Mouse (Mus musculus) frontal cortex, postnatal 36 days (tissue): Measurements from ENCODE around the gene Slc25a27.

Source experiments
- DNase-seq, 2 experiments: peaks; one replicate each; pipeline ENCODE4 v3.0.0; 2022; ENCODE audit warnings: low spot score in 2 of 2

Slc25a27 gene

DNA sequence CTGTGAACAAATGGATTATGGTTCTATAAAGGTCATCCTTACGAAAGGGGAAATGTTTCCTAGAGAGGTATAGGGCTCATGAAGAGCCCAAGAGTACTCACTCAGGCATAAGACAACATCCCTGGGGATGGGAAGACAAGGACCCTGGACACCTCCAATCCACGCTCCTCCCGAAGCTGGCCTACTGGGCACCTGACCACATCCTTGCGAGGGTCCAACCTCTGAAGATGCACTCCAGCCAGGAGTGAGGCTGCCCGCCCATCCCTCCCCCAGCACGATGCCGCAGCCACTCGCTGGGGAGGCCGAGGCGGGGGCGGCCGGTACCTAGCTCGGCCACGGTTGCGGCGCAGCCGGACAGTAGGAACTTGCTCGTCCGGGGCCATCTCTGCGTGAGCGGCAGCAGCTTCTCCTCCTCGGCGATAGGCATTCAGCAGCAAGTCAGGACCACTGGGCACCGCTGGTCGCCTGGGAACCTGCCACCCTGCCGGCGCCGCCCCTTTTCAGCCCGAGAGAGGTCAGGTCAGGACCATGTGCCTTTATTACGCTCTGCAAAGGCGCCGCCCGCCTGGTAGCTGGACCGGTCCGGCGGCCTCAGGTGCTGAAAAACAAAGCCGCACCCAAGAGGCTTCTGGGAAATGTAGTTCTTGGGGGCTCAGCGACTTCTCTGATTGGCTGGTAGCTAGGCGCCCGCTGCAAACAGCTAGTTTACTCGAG is at the start of gene Slc25a27:
Gene Slc25a27, minus strand, starts transcription at position 639 of the 714 bp plus-strand sequence.
- DNase-seq, result peak; percentile 80 to 91

DNA sequence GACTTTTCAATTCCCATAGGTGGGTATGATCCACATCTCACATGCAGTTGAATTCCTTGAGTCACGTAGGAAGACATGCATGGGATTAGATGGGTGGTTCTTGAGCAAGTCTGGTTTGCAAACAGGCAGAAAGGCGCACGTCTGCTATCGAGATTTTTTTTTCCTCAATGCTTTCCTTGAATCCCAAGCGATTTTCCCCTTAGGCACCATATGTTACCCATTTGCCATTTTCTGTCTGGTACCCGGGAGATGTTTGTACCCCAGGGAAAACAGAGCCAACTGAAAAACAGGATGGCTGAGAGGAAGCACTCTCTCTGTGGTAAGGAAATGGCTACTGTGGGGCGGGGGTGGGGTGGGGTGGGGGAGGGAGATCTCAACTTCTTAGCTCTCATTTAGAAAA is 49.6 kb upstream of the Slc25a27 start:
- no peak for DNase-seq

DNA sequence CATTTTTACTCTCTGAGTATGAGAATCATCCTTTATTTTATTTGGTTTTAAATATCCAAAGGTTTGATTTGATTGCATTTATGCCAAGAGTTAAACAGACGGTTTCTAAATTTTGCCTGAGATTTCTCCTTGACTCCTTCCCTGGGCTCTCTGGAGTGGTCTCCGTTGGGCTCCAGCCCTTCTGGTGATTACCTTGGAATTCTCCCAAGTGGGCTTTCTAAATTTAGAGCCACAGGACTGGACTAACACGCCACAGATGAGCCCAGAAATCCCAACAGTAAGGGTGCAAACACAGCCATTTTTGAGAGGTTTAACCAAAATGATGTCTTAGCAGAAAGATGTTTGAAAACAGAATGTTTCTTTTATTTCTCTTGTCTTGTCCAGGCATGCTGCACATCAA is 47.2 kb upstream of the Slc25a27 start:
- no peak for DNase-seq

DNA sequence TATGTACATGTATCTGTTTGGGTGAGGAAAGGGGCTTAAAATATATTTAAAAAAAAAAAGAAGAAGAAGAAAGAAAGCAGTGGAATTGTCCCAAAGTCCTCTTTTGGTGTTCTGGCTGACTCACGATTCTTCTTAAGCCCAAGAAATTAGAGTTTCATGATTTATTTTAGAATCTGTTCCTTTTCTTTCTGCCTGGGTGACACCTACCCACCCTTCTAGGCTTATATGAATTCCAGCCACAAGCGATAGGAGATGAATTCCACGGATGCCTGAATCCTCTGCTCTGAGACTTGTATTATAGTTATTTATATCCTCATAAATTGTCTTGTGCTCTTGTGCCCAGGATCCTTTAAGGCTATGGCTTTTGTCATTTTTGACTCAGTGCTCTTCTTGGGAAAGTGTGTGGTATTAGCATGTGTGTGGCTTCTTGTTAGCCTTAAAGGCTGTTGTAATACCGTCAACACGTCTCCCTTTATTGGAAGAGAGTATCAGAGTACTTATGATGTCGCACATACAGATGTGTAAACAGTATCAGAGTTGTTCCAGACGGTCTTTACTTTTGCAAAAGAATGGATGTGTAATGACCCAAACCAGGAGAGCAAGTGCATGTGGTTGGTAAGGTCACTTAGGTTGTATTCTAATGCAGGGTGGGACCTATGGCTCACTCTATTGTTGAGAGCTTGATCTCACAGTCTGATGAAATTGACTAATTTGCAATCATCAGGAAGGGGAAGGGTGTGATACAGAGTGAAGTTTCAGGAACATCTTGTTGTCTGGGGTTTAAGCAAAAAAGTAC is 44.7 kb upstream of the Slc25a27 start:
- no peak for DNase-seq

DNA sequence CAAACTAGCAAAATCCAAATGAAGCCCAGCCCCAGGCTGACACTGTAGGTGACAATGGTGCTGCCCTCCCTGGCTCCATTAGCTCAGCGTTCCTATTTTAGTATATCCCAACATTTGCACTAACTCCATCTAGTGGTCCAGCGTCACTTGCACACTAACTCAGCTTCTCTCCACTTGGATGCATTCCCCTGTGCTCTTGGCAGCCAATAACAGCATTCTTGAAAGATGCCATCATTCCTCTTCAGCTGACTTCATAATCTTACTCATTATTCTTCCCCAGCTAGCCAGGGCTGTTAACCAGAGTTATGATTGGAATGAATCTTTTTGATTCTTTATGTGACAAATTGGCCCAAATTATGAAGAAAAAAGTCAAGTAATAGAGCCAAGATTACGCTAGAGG is 40.2 kb upstream of the Slc25a27 start:
- DNase-seq, result no peak

DNA sequence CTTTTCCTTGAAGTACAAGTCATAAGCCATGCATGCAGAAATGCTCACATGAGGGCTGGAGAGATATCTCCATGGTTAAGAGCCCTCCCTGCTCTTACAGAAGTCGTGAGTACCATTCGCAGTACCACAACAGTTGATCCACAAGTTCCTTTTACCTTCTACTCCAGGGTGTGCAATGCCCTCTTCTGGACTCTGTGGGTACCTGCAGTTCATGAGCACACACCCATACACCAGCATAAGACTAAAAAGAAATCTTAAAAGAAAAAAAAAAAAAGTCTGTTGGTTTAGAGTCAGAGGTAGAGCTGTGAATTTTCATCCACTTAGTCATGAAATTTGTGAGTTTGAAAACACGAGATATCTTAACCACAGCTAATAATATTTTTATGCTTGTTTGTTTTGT is 39.7 kb upstream of the Slc25a27 start:
- no peak for DNase-seq

DNA sequence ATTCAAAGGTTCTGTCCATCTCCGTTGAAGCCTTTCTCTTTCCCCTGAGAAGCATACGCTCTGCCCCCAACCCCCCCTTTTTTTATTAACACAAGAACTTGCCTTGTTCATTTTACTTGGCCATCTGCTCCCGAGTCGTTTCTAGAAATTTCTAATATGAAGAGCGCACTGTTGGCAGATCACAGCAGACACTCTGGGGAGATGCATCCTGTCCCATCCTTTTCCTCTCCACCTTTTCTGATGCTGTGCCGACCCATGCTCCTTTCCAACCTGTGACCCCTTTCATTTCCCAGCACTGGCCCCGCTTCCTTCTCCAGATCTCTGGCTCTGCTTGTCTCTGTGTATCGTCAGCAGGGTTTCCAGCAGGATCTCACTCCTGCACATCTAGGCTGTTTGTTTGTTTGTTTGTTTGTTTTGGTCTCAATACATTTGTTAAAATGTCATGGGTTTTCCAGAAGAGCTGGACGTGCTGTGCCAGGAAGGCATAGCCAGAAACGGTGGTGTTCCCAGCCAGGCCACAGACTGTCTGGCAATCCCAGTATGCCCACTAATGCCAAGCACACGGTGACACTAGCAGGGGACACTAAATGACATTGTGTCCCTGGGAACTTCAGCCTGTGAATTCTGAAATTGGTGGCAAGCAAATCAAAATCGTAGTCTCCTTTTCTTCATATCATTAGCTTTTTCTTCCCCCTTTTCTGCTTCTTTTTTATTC is 37.4 kb upstream of the Slc25a27 start:
- no peak for DNase-seq

DNA sequence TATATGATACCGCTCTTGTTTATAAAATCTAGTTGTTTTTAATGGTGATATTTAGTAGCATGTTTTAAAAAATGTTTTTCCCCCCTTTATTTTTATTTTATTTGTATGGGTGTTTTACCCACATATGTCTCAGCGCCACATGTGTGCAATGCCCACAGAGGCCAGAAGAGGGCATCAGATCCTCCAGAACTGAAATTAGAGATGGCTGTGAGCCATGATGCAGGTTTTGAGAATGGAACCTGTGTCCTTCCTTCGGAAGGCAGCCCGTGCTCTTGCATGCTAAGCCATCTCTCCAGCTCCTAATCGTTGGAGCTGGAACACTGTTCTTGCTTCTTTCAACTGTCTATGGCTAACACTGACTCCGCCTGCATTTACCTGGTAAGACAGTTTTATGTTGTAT is 34.0 kb upstream of the Slc25a27 start:
- peak; percentile 31 to 72 for DNase-seq

DNA sequence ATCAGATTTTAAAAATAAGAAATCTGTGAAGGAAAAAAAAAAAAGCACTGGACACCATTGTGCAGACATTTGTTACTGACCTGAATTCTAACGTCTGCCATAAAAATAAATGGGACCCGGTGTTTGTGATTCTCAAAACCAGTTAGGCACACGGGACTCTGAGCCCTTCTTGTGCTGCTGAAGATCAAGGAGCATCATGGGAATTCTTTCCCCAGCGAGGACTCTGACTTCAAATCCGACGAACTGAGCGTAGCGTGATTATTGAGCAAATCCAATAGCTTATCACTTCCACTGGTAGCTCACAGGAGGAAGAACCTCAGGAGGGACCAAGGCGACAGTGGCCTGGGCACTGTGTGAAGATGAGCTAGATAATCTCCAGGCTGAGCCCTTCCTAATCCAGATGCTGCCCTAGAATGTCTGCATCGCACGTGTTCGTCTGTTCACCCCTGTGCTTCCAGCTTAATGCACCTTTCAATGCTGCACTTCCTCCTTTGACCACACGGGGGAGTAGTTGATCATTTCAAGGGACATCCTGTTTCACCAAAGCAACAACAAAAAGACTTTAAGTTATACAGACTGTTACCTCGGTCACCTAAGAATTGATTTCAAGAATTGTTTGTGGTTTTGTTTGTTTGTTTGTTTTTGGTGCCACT is 32.1 kb upstream of the Slc25a27 start:
- peak; percentile 81 to 87 for DNase-seq

DNA sequence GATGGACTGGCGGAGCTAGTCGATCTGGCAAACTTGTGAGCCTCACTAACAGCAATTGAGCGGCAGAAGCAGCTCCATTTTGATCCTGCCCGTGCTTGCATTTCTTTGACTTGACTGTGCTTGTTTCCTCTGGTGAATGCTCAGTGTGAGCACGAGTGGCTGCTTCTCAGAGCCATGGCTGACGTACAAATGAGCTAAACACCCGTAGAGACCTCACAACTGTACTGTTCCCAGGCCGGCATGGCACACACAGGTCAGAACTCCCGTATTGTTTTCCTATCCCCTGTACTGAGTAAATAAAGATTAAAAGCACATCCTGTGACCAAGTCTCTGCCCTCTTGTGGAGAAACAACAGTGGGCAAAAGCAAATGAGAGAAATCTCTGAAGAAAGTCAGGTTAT is 22.6 kb upstream of the Slc25a27 start:
- DNase-seq, result no peak

DNA sequence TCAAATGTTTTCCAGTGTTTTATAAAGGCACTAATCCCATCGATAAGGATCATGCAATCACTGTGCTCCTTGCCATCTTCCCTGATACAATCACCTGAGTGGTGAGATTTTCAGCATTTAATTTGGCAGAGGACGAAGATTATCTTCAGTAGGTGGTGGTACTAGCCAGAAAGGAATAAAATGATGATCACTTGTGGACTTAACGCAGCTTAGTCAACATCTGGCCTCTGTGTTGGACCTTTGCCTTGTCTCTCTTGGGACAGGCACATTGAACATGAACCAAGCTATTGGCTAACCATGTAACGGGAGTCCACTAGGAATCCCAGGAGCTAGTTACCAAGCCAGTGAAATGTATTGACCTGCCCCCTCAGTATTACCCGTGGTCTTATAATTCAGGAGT is 17.6 kb upstream of the Slc25a27 start:
- no peak for DNase-seq

DNA sequence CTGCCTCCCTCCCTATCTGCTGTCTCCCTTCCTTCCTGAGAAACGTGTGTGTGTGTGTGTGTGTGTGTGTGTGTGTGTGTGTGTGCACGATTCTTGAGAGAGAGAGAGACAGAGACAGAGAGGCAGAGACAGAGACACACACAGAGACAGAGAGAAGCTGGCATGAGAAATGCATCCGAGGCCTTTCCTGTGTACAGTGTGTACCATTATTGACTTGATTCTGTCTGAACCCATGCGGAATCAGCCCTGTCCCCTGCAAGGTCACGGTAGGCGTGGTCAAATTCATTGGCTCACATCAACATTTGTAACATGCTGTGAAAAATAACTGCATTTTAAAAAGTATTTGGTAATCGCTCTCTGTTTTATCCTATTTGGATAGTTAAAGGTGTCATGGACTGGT is 17.1 kb upstream of the Slc25a27 start:
- DNase-seq, result no peak

DNA sequence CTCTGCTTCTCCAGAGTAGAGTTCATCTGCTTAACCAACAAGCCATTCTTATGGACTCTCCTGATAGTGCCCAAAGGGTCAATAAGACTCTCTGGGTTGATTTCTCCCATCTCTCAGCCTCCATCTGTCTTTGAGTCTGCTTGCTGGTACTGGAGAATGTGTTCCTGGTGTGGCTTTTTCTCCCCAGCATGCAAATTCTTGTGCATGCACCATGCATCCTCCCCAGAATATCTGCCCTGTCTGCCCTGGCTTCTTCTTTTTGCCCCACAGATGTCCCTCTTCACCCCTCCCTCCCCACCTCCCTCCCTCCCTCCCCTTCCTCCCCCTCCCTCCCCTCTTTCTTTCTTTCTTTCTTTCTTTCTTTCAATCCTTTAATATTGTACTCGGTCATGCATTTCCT is 10.3 kb upstream of the Slc25a27 start:
- DNase-seq, result no peak

DNA sequence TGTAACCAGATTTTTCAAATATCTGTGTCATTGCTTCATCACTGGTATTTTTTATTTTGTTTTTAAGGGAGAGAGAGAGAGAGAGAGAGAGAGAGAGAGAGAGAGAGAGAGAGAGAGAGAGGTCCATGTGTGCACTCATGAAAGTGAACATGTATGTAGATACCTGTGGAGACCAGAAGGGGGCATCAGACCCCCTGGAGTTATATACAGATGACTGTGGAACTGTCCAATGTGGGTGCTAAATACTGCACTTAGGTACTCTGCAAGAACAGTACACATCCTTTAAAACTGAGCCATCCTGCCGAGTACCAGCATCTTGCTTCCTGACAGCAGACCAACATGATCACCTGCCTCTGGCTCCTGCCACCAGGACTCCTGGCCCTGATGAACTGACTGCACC is 9.2 kb upstream of the Slc25a27 start:
- no peak for DNase-seq

DNA sequence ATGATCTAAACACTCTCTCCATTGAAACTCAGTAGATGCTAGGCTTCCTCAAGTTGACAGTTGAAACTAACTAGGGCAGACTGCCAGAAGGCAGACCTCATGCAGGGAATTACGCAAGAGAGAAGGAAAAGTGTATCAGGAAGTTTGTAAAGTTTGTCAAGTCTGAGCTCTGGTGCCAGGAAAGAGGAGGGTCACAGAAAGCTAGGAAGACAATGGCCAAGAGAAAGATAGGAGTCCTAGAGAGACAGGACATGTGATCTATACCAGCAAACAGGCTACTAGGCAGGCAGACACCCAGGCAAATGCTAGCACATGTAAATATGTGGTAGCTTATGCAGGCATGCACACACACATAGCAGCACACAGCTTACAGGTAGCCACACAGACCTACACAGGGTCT is 8.2 kb upstream of the Slc25a27 start:
- no peak for DNase-seq

DNA sequence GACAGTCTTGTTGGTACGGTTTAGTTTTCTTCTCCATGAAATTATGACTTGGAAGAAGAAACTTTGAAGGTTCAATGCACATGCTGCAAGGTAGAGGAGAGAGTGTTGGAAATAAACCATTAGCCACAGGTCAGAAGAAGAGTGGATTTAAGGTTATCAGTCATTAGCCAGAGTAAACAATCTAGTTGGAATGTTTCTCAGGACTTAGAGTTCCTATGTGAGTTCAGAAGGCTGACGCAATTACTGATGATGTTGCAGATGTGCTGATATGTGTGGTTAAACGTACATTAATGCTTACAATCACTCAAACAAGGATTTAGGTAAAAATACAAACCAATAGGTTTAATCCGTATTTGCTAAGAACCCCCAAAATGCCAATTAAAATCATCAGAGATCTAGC is 4.9 kb upstream of the Slc25a27 start:
- DNase-seq, result no peak

DNA sequence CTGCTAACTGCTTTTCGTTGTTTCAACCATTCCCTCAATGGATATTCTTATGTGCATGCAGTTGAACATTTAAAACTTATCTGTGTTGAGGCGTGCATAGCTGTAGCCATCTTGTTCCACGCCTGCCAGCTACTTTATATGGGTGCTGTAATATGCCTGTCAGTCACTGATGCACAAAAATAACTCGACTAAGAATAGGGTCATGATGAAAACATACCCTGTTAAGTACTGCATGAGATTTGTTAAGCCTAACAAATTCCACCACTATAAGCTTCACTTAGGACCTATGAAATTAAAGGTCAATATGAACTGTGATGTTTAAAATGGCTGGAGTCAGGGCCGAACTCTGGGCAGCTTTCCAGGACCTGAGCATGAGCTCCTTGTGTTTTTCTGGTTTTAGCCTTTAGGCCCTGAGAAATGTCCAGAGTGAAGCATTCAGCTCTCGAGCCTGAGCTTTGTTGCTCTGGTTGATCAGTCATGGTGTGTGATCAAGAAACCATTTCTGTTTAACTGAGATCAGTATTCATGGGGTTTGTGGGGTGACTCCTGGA is 2.2 kb upstream of the Slc25a27 start:
- DNase-seq, result no peak

DNA sequence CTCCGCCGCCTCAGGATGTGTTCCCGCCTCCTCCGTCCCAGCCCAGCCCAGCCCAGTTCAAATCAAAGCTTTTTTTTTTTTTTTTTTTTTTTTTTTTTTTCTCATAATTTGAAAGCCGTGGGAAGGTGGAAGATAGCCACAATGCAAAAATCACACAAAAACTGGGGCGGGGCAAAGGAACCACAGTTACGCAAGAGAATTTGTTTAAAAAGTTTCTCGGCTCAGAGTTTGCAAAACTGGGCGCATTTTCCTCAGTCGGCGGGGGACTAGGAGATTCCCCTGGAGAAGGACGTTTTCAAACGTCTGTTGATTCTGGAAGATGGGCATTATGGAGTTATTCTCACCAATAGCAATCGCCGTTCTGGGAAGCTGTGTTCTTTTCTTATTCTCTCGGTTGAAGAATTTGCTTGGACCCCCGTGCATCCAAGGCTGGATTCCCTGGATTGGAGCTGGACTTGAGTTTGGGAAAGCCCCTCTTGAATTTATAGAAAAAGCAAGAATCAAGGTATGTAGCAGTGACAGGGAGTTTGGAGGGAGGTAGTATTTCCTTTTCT is 353 bp upstream of the Slc25a27 start, which contains the start of gene Cyp39a1:
Gene Cyp39a1, plus strand, starts transcription at position 136 of the 554 bp plus-strand sequence.
- DNase-seq, result no peak

DNA sequence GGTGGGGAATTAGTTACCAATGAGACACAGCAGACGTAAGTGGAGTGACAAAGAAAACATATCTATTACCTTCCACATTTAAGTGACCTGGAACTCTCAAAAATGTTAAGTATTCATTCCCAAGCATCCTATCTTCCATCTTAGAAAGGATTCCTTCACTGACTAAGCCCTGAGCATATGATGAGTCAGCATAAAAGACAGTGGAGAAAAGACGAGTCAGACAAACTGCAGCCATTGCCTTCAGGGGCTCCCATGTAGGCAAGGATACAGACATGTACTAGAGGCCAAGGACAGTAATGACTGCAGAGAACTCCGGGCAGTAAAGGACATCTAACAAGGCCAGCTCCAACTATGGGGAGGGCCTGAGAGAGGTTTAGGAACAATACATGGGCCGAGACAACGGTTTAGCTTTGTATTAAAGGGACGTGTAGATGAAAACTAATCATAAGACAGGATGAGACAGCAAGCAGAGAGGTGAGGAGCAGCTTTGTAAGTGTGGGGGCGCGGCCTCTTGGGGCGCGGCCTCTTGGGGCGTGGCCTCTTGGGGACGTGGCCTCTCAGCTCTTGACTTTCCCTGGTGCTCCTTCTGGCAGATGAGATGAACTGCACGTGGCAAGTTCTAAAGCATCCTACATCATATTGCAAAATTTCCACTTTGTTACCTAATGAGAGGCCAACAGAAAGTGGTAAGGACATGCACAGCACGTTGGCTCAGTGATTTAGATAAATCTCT is 15.5 kb downstream of the Slc25a27 start:
- DNase-seq, result no peak

DNA sequence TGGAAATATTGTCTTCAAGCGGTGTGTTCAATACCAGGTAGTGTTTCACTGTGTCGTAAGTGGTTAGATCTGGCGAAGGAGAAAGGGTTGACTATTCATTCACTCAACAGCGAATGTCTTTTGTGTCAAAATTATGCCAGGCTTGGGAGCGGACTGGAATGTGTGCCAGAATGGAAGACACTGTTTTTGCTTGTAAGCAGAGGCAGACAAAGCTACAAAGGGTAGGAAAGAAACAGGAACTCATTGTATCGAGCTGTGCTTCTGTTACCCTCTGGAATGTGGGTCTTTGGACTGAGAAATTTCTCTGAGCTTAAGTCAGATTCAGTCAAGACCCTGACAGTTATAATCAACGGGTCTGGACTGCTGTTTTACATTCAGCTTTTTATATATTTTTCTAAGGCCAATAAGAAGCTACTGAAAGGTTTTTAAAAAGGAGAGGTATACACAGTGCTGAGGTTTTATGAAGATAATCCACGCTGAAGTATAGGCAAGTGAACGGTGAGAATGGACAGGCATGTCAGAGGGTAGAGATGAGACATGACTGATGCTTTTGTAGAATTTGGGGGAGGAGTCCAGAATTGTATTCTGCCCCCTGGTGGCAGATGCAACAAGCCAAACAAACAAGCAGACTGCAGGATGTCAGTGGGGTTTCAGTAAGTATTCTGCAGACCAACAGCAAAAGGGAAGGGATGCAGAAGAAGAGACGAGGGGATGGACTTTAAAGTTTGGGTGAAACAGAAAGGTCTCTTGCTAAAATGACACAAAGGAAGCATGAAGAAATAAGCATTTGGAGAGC is 17.2 kb downstream of the Slc25a27 start:
- DNase-seq, result no peak
